Mouse (Mus musculus): ENCODE measurements around the gene Plxnc1.

Plxnc1 gene

DNA sequence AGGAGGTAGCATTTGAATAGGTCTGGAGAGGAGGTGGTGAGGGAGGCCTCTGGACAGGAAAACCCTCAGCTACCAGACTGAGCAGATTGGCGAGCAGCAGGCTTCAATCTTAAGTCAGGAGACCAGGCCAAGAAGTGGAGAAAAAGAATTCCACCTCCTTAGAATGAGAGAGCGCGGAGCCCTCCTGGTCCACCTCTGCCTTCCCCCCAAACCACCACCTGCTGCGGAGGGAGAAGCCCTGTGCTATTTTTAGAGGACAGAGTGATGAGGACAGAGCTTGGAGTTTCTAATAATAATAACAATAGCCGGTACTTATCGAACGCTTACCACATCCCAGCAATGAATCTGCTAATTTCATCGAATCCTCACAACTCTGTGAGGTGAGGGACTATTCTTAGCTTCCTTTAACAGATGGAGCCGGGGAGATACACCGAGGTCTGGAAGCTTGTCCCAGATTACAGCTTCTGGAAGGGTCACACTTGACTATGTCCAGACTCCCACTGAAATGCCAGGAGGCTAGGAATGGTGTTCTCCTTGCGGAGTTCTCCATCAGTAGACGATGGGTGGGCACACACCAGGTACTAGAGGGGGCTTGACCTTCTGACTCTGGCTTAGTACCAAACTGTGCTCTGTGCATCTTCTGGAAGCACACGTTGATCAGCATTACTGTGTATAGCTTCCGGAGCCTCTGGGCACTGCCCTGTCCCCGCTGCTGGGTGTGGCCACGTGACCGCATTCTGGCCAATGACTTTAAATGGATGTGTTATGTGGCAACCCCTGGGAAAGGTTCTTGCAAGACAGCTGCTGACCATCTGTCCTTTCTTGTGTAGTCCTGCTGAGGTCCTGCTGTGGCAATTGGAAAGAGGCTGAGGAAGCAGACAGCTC is 125.6 kb downstream of the Plxnc1 start:
- DNase-seq: no peak

DNA sequence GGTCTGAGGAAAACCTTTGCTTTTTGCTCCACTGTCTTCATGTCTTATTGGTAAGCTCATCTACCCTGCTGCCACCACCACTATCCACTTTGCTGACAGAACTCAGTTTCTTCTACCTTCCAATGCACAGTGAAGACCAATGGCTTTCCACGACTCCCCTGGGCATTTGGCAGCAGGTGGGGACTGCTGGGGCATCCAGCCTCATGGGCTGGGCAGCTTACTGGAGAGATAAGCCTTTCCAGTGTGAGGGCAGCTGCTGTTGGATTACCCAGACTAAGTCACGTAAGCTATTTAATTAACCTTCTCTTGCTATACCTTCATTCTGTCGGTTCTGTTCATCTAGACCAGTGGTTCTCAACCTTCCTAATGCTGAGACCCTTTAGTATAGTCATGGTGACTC is 126.5 kb downstream of the Plxnc1 start:
- DNase-seq: no peak

DNA sequence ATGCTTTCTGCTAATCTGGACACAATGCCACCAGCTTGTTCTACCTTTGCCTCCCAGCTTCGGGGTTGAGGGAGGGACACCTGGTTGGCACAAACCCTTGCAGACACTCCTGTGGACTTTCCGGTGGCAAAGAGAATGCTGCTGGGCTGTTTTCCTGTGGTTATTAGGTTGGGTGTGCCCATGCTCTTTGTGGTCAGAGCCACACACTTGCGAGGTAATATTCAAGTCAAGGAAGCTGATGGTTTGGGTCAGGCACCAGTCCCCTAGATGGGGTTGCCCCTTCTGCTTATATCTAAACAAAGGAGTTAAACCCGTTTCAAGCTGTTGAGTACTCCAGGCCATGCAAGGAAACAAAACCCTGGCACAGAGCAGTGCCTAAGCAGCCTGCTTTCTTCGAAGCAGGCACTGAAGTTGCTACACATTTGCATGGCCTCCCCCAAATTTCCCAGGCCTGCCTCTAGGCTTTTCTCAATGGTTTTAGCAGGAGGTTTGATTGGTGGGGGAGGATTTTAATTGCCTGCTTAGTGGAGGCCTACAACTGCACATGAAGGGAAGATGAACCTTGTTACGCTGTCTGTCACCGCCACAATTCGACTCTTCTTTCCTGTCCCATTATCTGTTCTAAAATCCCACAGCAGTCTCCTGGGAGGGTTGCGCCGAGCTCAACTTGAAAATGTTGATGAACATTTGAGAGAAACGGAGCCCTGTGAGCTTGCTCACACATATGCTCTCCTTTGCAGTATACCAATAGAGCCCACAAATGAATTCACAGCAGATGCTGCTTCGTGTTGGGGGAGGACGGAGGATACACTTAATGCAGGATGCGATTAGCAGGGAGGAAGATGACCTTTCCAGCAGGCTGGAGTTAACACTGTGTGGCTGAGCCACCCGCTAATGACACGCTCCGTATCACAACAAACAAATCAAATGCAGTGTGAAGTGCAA is 132.5 kb downstream of the Plxnc1 start:
- DNase-seq: no peak

DNA sequence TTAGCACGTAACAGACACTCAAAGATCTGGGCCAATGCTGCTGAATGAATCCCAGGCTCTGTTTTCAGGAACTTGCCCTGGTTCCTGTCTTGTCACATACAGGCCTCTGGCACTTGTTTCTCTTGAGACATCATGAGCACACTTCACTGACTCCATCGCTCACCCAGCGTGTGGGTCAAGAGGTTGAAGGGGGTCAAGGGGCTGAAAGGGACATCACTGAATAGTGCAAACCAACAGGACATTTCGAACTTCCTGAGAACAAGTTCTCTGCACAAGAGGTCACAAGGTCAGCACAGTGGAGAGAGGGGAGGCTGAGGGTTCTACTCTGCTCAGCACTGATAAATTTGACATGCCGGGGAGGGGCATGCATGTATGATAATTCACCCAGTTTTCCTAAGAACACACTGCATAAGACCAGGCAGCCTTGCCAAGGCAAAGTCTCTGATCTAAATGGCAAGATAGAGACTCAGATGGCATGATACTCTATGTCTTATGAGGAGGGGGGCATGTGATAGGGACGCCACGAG is 134.6 kb downstream of the Plxnc1 start:
- no peak for DNase-seq

DNA sequence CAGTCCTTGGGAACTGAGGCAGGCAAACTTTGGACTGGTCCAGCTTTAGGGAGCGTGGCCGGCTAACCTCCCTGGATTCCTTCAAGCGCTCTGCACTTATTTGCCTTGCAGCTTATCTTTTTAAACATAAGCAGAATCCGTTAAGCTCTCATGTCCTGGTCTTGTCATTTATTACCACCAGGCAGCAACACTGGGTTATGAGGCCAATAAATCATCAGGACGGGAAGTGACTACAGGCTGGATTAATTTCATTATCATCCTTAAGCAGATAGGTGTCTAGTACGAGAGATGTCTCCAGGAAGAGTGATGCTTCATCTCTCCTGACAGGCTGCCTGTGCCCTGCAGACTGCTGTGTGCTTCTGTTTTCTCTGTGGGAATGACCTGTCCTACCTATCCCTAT is 136.4 kb downstream of the Plxnc1 start:
- no peak for DNase-seq

DNA sequence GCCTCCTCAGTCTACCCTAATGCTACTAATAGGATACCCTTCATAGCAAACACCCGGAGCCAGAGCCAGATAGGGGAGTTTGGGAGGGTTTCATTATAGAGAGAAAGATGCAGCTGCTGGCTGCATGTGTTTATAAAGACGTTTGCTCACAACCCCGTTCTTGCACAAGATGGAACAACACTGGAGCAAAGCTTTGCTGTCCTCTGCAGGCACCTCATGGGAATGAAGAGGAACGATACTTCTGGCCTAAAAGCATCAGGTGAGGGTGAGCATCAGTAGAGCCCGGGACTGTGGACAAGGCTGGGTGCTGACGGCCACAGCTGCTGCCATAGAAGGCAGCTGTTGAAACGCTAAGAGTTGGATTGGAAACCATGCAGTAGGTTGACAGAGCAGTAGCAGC is 137.3 kb downstream of the Plxnc1 start:
- DNase-seq: no peak

DNA sequence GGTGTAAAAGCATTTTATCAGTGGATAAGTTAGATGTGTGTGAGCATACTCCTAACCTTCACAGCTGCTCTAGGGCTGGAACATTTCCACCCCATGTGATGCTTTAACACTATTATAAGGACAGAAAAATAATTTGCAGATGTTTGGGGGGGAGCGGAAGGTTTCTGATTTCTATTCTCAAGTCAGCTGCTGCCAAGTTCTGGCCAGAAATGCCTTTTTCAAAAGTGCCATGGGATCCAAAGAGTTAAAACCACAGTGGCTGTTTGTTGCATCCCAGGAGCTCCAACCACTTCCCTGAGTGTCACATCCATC is 139.8 kb downstream of the Plxnc1 start:
- no peak for DNase-seq

DNA sequence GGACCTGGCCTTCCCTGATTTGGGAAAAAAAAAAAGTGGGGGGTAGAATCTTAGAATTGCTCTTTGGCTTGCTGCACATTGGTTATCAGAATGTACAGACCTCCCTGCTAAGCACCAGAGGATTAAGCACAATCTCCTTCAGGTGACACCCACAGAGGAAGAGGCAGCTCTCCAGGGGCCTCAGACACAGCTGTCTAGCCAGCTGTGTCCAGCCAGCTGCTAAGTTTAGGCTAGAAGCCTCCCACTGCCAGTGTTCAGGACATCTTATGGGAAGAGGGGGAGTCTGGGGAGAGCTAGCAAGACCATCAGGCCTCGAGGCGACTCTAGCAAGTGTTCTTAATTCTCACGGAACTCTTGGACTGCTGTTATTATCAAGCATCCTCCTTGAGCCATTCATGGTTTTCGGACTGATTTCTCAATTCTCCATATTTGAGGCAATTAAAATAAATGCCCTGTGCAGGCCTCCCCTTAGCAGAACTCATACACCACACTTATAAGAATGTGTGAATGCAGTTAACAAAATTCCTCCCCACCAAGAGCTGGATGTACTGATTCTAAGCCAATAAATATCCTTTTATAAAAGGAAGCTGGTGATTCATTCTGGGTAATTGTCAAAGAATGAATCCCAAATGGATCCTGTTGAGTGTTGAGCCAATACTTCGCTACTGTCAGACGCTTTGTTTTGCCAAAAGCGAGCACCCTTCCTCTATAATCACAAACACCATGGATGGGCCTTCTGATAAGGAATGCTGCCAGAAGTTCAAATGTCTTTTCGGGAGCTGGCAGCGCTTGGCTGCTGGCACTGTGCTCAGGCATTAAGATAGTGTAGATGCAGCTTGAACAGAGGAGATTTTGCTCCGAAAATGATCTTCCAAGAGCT is 140.4 kb downstream of the Plxnc1 start:
- no peak for DNase-seq

DNA sequence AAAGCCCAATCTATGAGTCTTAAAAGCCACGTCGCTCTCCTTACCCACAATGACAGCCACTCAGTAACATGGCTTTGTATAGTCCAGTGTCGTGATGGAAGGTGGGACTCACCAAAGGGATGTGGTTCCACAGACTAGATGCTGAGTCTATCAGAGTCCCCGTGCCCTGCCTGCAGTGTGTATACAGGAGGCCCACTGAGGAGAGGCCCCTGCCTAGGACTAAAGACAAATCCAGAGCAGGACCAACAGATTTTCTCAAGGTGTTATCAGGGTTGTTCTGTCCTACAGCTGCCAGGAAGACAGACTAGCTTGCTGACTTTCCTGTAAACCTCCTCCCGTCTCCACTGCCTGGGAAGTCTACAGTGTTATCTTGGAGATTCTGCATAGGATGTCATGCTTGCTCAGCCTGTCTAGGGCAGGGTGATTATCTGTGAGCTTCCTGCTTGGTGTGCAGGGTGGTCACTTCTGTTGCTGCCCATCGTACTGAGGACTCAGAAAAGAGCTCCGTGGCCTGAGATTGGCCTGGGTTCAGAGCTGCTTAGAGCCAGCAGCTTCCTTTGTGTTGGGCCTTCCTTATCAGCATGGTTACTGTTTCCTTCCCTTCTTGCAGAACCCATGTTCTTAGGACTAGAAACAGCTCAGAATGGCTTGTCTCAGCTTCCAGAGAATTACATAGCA is 143.8 kb downstream of the Plxnc1 start:
- DNase-seq: no peak

DNA sequence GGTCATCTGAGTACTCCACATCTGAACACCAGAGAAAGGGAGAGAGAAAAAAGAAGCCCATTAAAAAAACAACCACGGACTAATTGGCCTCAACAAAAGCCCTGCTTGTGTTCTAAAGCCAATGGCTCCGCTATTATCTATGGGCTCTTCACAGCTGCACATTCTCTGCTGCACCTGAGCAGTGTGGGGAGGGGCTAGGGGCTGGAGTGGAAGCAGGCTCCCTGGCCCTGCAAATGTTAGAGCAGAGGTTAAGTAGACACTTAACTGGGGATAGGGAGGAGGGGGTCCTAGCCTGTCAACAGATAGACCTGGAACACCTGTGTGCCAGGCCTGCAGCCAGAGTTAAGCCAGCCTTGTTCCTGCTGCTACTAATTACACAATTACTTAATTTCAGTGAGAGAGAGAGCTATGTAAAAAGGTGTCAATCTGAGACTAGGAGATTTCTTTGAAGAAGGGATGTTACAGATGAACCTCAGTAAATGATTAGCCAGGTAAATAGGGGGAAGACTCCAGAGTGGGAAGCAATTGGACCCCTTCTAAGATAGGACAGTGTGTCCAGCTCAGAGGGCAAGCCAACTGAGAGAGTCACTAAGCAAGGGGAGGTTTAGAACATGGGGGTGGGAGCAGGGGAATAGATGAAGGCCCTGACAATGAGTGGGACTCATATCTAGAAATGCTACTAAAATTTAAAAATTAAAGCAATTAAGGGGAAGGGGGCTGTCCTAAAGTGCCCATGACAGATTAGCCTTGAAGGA is 145.0 kb downstream of the Plxnc1 start:
- no peak for DNase-seq

DNA sequence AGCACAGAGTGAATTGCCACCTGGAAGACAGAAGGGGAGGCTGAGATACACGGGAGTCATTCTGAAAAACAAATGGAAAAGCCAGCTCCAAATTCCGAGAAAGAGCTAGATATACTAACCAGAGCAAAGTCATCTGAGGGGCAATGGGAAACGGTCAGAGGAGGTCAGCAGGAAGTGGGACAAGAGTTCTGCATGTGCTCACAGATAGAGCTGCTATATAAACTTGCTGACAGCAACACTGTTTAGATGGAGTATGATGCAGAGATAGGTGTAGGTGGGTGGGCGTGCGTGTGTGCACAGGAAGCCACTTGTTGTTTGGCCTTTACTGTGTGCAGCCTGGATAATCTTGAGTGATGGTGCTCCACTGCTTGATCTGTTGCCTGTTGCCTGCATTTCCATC is 146.5 kb downstream of the Plxnc1 start:
- no peak for DNase-seq

DNA sequence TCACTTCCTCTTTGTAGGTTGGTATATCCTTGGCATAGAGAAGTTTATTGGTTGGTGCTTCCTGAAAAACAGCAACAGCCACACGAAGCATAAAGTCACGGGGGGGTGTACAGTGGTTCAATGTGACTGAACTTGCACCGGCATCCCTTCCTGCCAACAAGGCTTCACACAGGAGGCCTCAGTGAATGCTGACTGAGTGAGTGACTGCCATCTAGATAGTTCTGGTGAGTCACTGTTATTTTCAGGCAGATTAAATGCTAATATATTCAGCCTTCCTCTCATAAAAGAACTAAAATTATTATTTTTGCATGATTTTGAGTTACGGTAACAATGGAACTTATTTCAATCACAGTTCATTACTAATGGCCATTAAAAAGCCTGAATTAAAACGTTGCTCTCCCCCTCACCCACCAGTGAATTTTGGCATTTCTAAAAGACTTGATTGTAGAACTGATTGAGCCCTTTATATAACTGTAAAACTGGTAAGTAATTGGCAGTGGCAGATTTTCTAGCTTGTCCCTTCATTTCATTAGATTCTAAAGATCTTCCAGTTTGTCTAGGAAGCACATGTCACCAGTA is 149.9 kb downstream of the Plxnc1 start:
- no peak for DNase-seq

DNA sequence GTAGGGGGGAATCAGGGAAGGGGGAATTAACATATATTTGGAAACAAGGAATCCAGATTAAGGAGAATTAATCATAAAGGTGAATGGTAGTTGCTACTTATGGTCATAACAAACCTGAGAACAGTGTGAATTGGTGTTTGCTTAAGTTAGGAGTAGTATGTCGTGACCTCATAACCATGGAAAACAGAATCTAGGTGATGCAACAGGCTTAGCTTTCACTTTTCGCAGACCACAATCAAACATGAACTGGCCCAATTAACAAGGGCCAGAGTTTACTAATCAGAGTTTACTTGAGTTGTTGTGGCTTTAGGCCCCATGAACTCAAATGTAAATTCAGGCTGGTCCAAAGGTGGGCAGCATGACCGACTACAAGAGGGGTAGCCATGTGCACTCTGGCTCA is 150.7 kb downstream of the Plxnc1 start:
- no peak for DNase-seq

DNA sequence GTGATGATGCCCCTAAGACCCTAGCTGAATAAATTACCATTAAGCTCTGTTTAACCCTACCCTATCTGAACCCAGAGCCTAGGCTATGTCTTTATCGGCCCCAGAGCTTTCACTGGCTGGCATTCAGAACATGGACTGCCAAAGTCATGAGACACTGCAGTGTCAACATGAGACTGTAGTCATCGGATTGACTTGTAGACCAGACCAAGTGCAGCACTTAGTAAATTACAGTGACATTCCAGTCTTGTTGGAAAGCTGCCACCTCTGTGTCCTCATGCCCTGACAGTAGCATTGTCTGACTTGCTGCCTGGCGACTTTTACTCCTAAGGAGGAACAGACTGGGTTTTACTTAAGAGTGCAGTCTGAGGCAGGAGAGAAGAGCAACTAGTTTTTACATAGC is 155.4 kb downstream of the Plxnc1 start:
- DNase-seq: no peak

DNA sequence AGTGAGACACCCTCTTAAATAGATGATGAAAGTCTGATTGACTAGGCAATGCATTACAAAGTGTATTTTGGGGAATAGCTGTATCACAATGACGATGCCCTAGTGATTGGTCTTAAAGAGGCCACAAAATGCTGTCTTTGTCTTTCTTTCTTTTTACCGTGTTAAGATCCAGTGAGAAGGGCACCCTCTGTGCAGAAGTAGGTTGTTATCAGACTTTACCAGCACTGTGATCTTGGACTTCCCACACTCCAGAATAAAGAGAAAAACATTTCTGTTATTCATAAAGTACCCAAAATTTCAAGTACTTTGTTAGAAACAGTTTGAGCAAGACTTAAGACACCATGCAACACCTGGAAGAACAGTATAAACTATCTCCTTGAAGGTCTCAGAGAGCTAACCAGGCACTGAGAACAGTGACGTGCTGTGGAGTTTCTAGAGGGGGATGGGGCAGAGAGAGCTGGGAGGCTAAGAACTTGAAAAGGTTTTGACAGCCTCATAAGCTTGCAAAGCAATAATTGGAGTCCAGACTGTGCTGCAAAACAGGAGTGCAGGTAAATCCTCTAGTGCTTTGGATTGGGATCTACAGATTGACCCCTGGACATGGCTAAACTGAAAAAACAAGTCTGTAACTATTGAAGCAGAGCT is 163.9 kb downstream of the Plxnc1 start:
- DNase-seq: no peak

DNA sequence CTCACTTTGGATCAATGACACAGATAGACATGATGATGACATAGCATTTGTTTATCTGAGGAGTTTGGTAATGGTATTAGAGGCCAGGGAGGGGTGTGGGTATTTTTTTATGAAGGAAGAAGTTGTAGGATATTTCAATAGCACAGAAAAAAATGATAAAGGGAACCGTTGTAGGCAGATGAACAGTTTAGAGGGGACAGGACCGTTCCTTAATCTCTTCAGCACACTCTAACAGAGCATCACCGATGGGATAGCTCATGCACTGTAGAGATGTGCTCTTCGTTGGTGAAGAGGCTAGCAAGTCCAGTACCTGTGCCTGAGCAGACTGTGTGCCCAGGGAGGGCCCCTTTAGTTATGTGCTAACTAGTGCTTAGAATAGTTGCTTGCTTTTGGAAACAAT is 165.3 kb downstream of the Plxnc1 start:
- DNase-seq: no peak

DNA sequence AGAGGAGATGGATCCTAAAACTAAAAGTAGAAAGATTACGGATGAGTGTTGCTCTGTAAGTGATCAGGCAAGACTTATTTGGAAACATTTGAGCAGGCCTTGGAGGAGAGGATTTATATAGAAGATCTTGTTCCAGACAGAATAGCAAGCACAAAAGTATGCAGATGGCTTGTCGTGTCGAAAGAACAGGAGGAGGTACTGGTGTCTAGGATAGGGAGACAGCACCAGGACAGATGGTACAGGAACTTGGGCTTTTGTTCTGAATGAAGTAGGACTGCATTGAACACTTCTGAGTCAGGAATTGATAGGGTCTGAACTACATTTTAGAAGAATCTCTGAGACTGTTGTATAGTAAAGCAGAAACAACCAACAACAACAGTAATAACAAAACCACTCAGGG is 167.1 kb downstream of the Plxnc1 start:
- DNase-seq: no peak

DNA sequence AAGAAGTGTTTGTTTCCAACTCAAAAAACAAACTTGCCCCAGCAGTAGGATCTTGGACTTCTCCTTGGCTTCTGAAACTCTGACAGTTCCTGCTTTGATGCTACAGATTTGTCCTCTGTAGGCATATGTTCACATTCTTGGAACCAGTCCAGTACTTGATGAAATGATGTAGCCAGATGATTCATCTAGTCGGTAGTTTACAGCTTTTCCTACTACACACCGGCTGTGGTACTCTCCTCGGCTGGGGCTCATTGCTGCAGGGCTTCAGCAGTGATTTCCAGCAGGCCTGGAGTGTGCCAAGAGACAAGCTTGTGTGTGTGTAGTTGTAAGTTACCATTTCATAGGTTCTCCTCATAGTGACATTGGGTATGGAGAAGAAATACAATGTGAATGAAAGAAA is 173.1 kb downstream of the Plxnc1 start:
- DNase-seq: no peak

DNA sequence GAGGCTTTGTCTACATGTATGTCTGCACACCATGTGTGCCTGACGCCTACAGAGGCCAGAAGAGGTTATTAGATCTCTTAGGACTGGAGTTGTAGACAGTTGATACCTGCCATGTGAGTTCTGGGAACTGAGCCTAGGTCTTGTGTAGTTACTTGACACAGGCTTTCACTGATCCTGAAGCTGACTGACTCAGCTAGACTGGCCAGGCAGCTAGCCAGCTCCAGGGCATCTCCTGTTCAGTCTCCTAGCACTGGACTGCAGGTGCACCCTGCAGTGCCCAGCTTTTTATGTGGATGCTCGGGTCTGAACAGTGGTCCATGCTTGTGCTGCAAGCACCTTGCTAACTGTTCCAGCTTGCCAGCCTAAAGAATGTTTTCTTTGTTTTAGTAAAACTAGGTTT is 197.6 kb downstream of the Plxnc1 start:
- DNase-seq: no peak

DNA sequence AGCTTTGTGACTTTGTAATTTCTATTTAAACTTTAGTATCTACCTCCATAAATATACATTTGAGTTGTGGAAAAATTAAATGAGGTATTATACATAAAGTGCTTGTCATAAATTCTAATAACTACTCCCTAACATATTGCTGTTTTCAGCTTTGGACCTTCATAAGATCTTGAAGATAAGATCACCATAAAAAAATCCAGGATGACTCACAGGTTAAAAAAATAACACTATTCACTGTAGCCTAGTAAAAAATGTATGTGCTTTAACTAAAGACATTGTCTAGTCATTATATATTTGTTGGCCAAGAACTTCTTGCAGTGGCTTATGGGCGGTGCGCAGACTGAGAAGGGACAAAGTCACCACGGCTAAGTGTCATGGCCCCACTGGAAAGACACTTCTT is 203.2 kb downstream of the Plxnc1 start:
- DNase-seq: no peak

Data from thymus, postnatal 14 days (tissue).